Mouse (Mus musculus) lung, postnatal 4 days (tissue): ENCODE results near the gene Snx30.

Experiments
- DNase-seq, 2 experiments: peaks; one replicate each; pipeline ENCODE4 v3.0.0; 2021

Gene Snx30

GRCm38 (mm10) chr4:59873830-59874229, 68.2 kb downstream of the Snx30 start:
- no peak for DNase-seq

- no peak for DNase-seq
These were observed 70.9 kb downstream of the Snx30 start for GRCm38 (mm10) chr4:59876570-59876969.

GRCm38 (mm10) chr4:59877025-59877424, 71.4 kb downstream of the Snx30 start:
- DNase-seq = no peak

- DNase-seq = no peak
These were observed 73.0 kb downstream of the Snx30 start for GRCm38 (mm10) chr4:59878595-59878994.

GRCm38 (mm10) chr4:59879444-59879843, 73.8 kb downstream of the Snx30 start:
- DNase-seq = no peak

- DNase-seq = no peak
These were observed 75.1 kb downstream of the Snx30 start for GRCm38 (mm10) chr4:59880725-59881124.

GRCm38 (mm10) chr4:59881210-59881609, 75.6 kb downstream of the Snx30 start:
- no peak for DNase-seq

- peak; percentile 32 to 69 for DNase-seq
These were observed 78.6 kb downstream of the Snx30 start for GRCm38 (mm10) chr4:59884136-59884696.

GRCm38 (mm10) chr4:59886281-59886680, 80.6 kb downstream of the Snx30 start:
- DNase-seq = no peak

GRCm38 (mm10) chr4:59887011-59887410, 81.4 kb downstream of the Snx30 start:
- DNase-seq = no peak

- no peak for DNase-seq
These were observed 82.4 kb downstream of the Snx30 start for GRCm38 (mm10) chr4:59888014-59888413.

- DNase-seq = no peak
These were observed 84.5 kb downstream of the Snx30 start for GRCm38 (mm10) chr4:59890086-59890600.

- DNase-seq = no peak
These were observed 86.2 kb downstream of the Snx30 start for GRCm38 (mm10) chr4:59891723-59892416.

GRCm38 (mm10) chr4:59892731-59893130, 87.1 kb downstream of the Snx30 start:
- DNase-seq = no peak

- DNase-seq = no peak
These were observed 88.8 kb downstream of the Snx30 start for GRCm38 (mm10) chr4:59894415-59894814.

GRCm38 (mm10) chr4:59894977-59895575, 89.4 kb downstream of the Snx30 start:
- DNase-seq = no peak

- no peak for DNase-seq
These were observed 90.4 kb downstream of the Snx30 start for GRCm38 (mm10) chr4:59896000-59896399.

GRCm38 (mm10) chr4:59897814-59898520, 92.3 kb downstream of the Snx30 start:
- DNase-seq = no peak

GRCm38 (mm10) chr4:59898521-59898919, 92.9 kb downstream of the Snx30 start:
- no peak for DNase-seq

- peak in 1 of 2 experiments; percentile 59 for DNase-seq
These were observed 96.2 kb downstream of the Snx30 start for GRCm38 (mm10) chr4:59901810-59902209.

- DNase-seq = no peak
These were observed 96.9 kb downstream of the Snx30 start for GRCm38 (mm10) chr4:59902547-59902946.

GRCm38 (mm10) chr4:59907092-59907491, 101.5 kb downstream of the Snx30 start:
- DNase-seq = no peak

- no peak for DNase-seq
These were observed 102.1 kb downstream of the Snx30 start for GRCm38 (mm10) chr4:59907657-59908230.
